Comparison of ENCODE assay signal across 24 mouse cellular contexts in genomic region chr10:83594526-83594925, GRCm38 (mm10).
"Had no signal": no experiment of that assay in that cellular context is flagged by ENCODE, and none has a peak within 500 bp of the region (broad histone marks: within the 10 kb centered on the region; RNA-seq: fewer than 3 reads in every experiment).

No protein-coding gene starts in this region.

- H3K27ac ChIP-seq: kidney, postnatal 0 days; left cerebral cortex, adult 2 months; limb, embryonic 12.5 days; limb, embryonic 15.5 days; liver, embryonic 14.5 days; macrophage; midbrain, embryonic 12.5 days; midbrain, embryonic 15.5 days; neural tube, embryonic 12.5 days; neural tube, embryonic 15.5 days; stomach, postnatal 0 days had no signal

- DNase-seq: kidney, adult 2 months; kidney, postnatal 25 days; left cerebral cortex, postnatal 4 days; liver, postnatal 0 days; lung, embryonic 14.5 days; right cerebral cortex, adult 18-20 months; right cerebral cortex, postnatal 14 days; right cerebral cortex, postnatal 4 days; thymus, adult 2 months; thymus, postnatal 14 days; thymus, postnatal 4 days had no signal

- H3K4me3 ChIP-seq: left cerebral cortex, adult 2 months; limb, embryonic 12.5 days; limb, embryonic 15.5 days; midbrain, embryonic 12.5 days; midbrain, embryonic 15.5 days; neural tube, embryonic 12.5 days; neural tube, embryonic 15.5 days had no signal

- ATAC-seq: intestine, postnatal 0 days; liver, postnatal 0 days; lung, postnatal 0 days; midbrain, embryonic 15.5 days had no signal
